Mouse (Mus musculus): ENCODE measurements around the gene Olfr709-ps1. TPM values are rescaled to one million over a fixed set of nuclear protein-coding genes. Genes with fewer than 3 reads are reported as not detected.

The Olfr709-ps1 gene
- polyA plus RNA-seq (2017; shearing (Covaris generic)): not detected

DNA sequence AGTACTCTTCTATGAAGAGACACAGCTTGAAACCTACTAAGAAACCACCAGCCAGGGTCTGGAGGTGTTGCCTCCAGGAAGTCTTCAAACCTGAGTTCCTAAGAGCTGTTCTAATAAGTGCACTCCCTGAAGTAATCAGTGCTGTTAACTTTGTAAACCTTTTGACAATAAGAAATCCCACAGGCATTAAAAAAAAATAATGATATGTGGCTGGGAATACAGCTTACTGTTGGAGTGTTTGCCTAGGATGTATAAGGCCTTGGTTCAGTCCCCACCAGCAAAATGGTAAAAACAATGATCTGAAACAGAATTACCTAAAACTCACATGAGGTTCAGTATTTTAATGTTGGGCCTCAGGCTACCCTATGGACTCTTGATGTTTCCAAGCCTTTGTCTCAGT, at the start of gene Olfr709-ps1:
TSS of gene Olfr709-ps1 (minus strand) at position 101 of the 400 bp plus-strand sequence.

DNA sequence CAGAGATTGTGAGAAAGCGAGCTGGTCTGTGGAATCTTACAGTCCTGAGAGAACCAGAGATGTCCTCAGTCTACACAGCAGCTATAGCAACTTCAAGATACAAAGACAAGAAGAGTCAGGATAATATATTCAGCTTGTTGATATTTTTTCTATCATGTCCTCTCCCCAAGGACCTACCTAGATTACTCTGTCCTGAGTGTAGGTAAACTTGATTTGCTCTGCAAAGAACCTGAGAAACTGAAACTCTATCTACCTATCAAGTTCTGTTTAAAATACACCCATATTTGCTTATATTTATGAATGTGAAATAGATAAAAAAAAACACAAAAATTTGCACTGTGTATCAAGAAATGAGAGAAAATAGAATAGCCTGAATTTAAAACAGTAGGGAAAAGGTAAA, 43.3 kb upstream of the Olfr709-ps1 start, which contains the start of gene Olfr711:
TSS of gene Olfr711 (minus strand) at position 101 of the 400 bp plus-strand sequence.

DNA sequence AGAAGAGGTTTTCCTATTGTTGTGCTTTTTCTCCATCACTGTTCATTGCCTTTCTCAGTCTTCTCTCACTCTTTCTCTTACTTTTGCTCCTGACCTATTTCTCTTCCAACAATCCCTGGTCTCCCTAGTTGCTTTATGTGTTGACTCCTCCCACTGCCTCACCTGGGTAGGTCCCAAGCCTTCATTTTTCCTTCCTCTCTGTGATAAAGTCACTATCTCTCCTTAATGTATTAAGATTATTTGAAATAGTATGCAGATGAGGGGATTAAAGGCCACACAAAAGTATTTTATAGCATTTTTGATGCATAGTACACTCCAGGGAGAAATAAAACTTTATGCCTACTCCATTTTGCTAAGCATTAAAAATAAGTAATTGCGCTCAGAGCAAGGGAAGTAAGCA, 31.8 kb upstream of the Olfr709-ps1 start, which contains the start of gene Olfr6:
TSS of gene Olfr6 (minus strand) at position 101 of the 400 bp plus-strand sequence.

DNA sequence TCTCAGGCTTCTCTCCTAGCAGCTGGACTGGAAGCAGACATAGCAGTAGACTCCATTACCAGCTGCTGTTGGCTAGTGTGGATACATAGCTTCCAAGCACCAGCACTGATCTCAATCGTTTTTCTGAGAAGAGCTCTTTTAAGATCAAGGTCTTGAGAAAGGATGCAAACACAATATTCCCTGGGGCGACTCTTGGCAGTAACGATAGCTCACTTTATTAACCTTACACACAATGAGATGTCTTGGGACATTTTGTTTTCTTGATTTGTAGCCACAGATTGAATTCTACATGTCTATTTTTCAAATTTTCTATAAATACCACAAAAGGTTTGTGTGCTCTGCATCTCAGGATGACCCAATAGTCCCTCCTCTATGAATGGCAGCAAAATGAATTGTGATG, 16.2 kb upstream of the Olfr709-ps1 start, which contains the start of gene Olfr710:
TSS of gene Olfr710 (minus strand) at position 101 of the 400 bp plus-strand sequence.

DNA sequence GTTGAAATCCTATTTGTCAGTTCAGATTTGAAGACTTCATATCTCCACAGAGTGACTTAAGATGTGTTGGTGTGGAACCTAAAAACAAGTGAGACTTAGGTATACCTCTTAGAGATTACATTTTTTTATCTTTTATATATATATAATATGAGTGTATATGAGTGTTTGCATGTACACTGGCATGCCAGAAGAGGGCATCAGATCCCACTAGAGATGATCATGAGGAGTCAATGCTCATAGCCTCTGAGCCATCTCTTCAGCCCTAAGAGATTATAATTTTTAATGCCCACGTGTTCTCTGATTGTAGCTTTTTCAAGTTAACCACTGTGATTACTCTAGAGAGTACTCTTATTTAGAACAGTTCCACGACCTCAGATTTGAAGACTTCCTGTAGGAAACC, 24.3 kb downstream of the Olfr709-ps1 start, which contains the start of gene Olfr1532-ps1:
TSS of gene Olfr1532-ps1 (plus strand) at position 326 of the 400 bp plus-strand sequence.

DNA sequence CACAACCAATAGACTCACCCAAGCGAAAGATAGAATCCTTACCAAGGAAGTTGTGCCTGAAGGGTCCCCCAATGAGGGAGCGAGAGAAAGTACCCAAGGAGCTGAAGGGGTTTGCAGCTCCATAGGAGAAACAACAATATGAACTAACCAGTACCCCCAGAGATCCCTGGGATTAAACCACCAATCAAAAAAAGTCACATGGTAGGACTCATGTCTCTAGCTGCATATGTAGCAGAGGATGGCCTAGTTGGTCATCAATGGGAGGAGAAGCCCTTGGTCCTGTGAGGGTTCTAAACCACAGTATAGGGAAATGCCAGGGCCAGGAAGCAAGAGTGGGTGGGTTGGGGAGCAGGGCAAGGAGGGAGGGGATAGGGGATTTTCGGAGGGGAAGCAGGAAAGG, 30.9 kb downstream of the Olfr709-ps1 start, which contains the start of gene Olfr707:
TSS of gene Olfr707 (minus strand) at position 101 of the 400 bp plus-strand sequence.

DNA sequence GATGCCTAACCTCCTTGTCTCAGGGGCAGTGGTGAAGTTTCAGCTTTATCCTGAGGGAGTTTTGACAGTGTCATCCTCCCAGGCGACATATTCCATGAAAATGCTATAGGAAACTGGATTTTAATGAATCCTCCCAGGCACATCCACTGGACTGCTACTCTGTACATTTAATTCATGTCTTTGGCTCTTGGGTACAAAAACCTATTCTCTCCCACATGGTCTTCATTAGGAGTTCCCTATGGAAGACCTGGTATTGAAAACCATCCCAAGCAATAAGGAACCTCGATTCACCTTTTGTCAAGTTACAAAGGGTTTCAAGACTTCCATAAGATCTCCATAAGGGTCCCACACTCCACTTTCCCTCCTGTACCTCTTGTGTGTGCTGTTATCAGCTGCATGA, 44.0 kb downstream of the Olfr709-ps1 start, which contains the start of gene Olfr706:
TSS of gene Olfr706 (minus strand) at position 101 of the 400 bp plus-strand sequence.

DNA sequence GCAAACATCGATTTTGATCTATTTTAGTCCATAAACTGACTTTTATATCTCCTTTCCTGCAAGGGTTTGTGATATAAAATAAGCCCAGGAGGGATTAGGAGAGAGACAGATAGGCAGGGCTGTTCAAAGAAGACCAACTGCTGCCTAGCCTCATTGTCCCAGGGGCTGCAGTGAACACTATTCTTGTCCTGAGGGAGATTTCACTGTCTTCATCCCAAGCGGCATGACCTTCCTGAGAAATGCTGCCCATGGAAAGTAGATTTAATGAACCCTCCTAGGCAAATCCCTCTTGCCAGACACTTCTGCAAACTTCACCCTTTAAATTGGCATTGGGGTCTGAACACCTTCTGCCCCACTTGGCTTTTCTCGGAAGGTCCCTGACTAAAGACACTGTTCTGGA, 55.2 kb downstream of the Olfr709-ps1 start, which contains the start of gene Olfr705:
TSS of gene Olfr705 (minus strand) at position 101 of the 400 bp plus-strand sequence.

Other genes starting within 250 kb of the Olfr709-ps1 start
- gene Olfr694, start 240.4 kb downstream of the Olfr709-ps1 start, polyA plus RNA-seq (2017; shearing (Covaris generic)): not detected
- not detected for gene Olfr695, start 215.8 kb downstream of the Olfr709-ps1 start, polyA plus RNA-seq (2017; shearing (Covaris generic))
- not detected for gene Olfr697, start 189.8 kb downstream of the Olfr709-ps1 start, polyA plus RNA-seq (2017; shearing (Covaris generic))
- not detected for gene Olfr698, start 176.8 kb downstream of the Olfr709-ps1 start, polyA plus RNA-seq (2017; shearing (Covaris generic))
- gene Olfr699, start 139.0 kb downstream of the Olfr709-ps1 start, polyA plus RNA-seq (2017; shearing (Covaris generic)): not detected
- not detected for gene Olfr700, start 123.4 kb downstream of the Olfr709-ps1 start, polyA plus RNA-seq (2017; shearing (Covaris generic))
- not detected for gene Olfr701, start 118.1 kb downstream of the Olfr709-ps1 start, polyA plus RNA-seq (2017; shearing (Covaris generic))
- gene Olfr702, start 98.3 kb downstream of the Olfr709-ps1 start, polyA plus RNA-seq (2017; shearing (Covaris generic)): not detected
- gene Olfr703, start 88.9 kb downstream of the Olfr709-ps1 start, polyA plus RNA-seq (2017; shearing (Covaris generic)): not detected
- gene Olfr704, start 69.0 kb downstream of the Olfr709-ps1 start, polyA plus RNA-seq (2017; shearing (Covaris generic)): 0.55 TPM
- gene Olfr705, start 55.3 kb downstream of the Olfr709-ps1 start, polyA plus RNA-seq (2017; shearing (Covaris generic)): not detected
- not detected for gene Olfr706, start 44.1 kb downstream of the Olfr709-ps1 start, polyA plus RNA-seq (2017; shearing (Covaris generic))
- gene Olfr707, start 31.0 kb downstream of the Olfr709-ps1 start, polyA plus RNA-seq (2017; shearing (Covaris generic)): not detected
- gene Olfr1532-ps1, start 24.2 kb downstream of the Olfr709-ps1 start, polyA plus RNA-seq (2017; shearing (Covaris generic)): not detected
- not detected for gene Olfr710, start 16.1 kb upstream of the Olfr709-ps1 start, polyA plus RNA-seq (2017; shearing (Covaris generic))
- gene Olfr6, start 31.7 kb upstream of the Olfr709-ps1 start, polyA plus RNA-seq (2017; shearing (Covaris generic)): 0.07 TPM
- gene Olfr711, start 43.2 kb upstream of the Olfr709-ps1 start, polyA plus RNA-seq (2017; shearing (Covaris generic)): not detected
- gene Olfr2, start 73.9 kb upstream of the Olfr709-ps1 start, polyA plus RNA-seq (2017; shearing (Covaris generic)): not detected
- gene Olfr713, start 99.0 kb upstream of the Olfr709-ps1 start, polyA plus RNA-seq (2017; shearing (Covaris generic)): not detected
- gene Olfr714, start 138.8 kb upstream of the Olfr709-ps1 start, polyA plus RNA-seq (2017; shearing (Covaris generic)): not detected
- gene Olfr17, start 161.0 kb upstream of the Olfr709-ps1 start, polyA plus RNA-seq (2017; shearing (Covaris generic)): not detected
- gene Olfr715b, start 178.2 kb upstream of the Olfr709-ps1 start, polyA plus RNA-seq (2017; shearing (Covaris generic)): not detected
- gene Olfr715, start 198.9 kb upstream of the Olfr709-ps1 start, polyA plus RNA-seq (2017; shearing (Covaris generic)): not detected
- gene Olfr716, start 206.1 kb upstream of the Olfr709-ps1 start, polyA plus RNA-seq (2017; shearing (Covaris generic)): 0.23 TPM
- gene Nlrp14, start 234.8 kb upstream of the Olfr709-ps1 start, polyA plus RNA-seq (2017; shearing (Covaris generic)): not detected